Mouse (Mus musculus) liver, embryonic 14.5 days (tissue): ENCODE data around the gene Lysmd2.

Source experiments
- CTCF ChIP-seq: IDR thresholded peaks from 2 replicates; pipeline ENCODE4 v1.5.1; 2016; ENCODE audit warnings: antibody characterized with exemption, low read depth, control low read depth
- EP300 ChIP-seq: IDR thresholded peaks from 2 replicates; pipeline ENCODE4 v1.6.1; 2016; ENCODE audit warnings: antibody characterized with exemption, low read depth

DNA sequence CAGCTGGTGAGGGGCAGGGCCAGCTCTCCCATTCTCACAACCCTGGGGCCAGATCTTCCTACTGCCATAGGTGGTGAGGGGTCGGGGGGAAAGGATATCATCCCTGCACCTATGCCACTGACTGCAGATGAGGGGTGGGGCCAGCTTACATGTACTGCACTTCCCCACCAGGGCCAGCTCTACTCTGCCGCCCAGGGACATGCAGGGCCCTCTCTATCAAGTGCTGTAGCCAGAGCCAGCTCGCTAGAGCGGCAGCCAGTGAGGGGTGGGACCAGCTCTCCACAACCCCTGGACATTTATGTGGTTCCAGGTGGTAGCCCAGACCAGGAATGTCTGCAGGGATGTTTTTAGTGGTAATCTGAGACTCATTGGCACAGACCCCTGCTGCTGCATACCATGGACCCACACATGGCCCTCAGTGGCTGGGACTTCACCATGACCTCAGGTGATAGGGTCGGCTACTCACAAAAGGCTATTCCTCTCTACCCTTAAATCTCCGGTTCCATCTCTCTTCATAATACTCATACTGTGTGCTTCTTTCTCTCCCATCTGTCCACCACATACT, 6.6 kb upstream of the Lysmd2 start:
- TF ChIP-seq EP300 (no peak), CTCF (no peak)
